Mouse (Mus musculus) neural tube, embryonic 15.5 days (tissue): ENCODE data around the gene Wwox. TPM values are rescaled to one million over a fixed set of nuclear protein-coding genes. Genes with fewer than 3 reads are reported as not detected.

ENCODE experiments used
- ATAC-seq: fragments of 200-750 bp; cut with Nextera tagmentation; 2 replicates; pipeline ENCODE4 v1.8.0; 2017; ENCODE audit warnings: mild to moderate bottlenecking, moderate TSS enrichment, moderate library complexity; ENCODE audit not compliant: low FRiP score
- H3K27ac ChIP-seq: fragments of 300-500 bp; sonication (generic); replicated peaks from 2 replicates; pipeline ENCODE4 v1.5.1; 2015; ENCODE audit warnings: mild to moderate bottlenecking, inconsistent platforms
- H3K27me3 ChIP-seq: fragments of 300-500 bp; sonication (generic); replicated peaks from 2 replicates; pipeline ENCODE4 v1.6.1; 2015; ENCODE audit warnings: inconsistent platforms
- H3K36me3 ChIP-seq: fragments of 300-500 bp; sonication (generic); 2 replicates; pipeline ENCODE4 v1.6.1; 2015; ENCODE audit warnings: inconsistent platforms
- H3K4me1 ChIP-seq: fragments of 300-500 bp; sonication (generic); 2 replicates; pipeline ENCODE4 v1.6.1; 2015; ENCODE audit warnings: inconsistent platforms
- H3K4me2 ChIP-seq: fragments of 300-500 bp; sonication (generic); 2 replicates; pipeline ENCODE4 v1.6.1; 2015; ENCODE audit warnings: inconsistent platforms, mild to moderate bottlenecking, moderate library complexity
- H3K4me3 ChIP-seq: fragments of 300-500 bp; sonication (generic); replicated peaks from 2 replicates; pipeline ENCODE4 v1.5.1; 2015; ENCODE audit warnings: mild to moderate bottlenecking, inconsistent platforms
- H3K9ac ChIP-seq: fragments of 300-500 bp; sonication (generic); replicated peaks from 2 replicates; pipeline ENCODE4 v1.6.1; 2015; ENCODE audit warnings: mild to moderate bottlenecking, inconsistent platforms
- H3K9me3 ChIP-seq: fragments of 300-500 bp; sonication (generic); replicated peaks from 2 replicates; pipeline ENCODE4 v1.6.1; 2016; ENCODE audit warnings: inconsistent platforms
- WGBS: fragments of 180-500 bp; shearing (Covaris S2); methylation state at CpG from one replicate; pipeline ENCODE4 v1.1.7; 2015; ENCODE audit warnings: mixed read lengths; 5-methylcytosine and 5-hydroxymethylcytosine counted together
- polyA plus RNA-seq: library from polyadenylated mRNA; unstranded; fragments of >200 nt; fragmentation: Nextera tagmentation; extraction: Ambion mirVana; gene quantifications from 2 replicates; pipeline ENCODE4 v1.2.1, GENCODE M21; 2015

The Wwox gene
- polyA plus RNA-seq, 1 experiment from 2014 or later: 12.9 TPM

DNA sequence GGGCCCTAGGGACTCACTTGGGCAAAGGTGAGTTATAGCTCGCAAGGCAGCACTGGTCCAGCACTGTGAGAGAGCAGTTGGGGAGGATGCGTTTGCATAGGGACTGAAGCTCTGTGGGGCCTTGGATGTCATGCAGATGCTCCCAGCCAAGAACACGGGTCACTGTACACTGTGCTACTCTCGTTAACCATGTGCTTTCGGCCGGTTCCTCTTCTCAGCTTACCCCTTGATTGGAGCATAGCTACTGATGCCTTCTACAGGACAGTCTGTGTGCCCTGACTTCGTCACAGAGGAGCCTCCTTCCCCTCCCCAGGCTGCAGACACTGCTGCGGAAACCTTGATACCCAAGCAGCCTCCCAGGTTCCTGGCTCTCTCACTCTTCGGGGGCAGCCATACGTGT is 139.8 kb downstream of the Wwox start:
- ATAC-seq: no peak
- no peaks in the 10 kb centered on the region for H3K36me3 ChIP-seq
- WGBS: 76% methylated on average over 10 of the region's 10 CpGs
- no peaks in the 10 kb centered on the region for H3K9me3 ChIP-seq
- no peak overlapping the region for H3K27ac ChIP-seq
- H3K4me1 ChIP-seq: no peaks in the 10 kb centered on the region
- H3K27me3 ChIP-seq: no peaks in the 10 kb centered on the region
- no peak overlapping the region for H3K9ac ChIP-seq
- H3K4me2 ChIP-seq: no peak overlapping the region
- no peak overlapping the region for H3K4me3 ChIP-seq

GRCm38 (mm10) chr8:114580684-114581083 is 141.2 kb downstream of the Wwox start:
- no peaks in the 10 kb centered on the region for H3K9me3 ChIP-seq
- no peak for ATAC-seq
- no peak overlapping the region for H3K9ac ChIP-seq
- H3K4me1 ChIP-seq: no peaks in the 10 kb centered on the region
- H3K4me3 ChIP-seq: no peak overlapping the region
- no peaks in the 10 kb centered on the region for H3K36me3 ChIP-seq
- H3K4me2 ChIP-seq: no peak overlapping the region
- no peak overlapping the region for H3K27ac ChIP-seq
- no peaks in the 10 kb centered on the region for H3K27me3 ChIP-seq
- WGBS: 59% methylated on average over 1 of the region's 1 CpGs

DNA sequence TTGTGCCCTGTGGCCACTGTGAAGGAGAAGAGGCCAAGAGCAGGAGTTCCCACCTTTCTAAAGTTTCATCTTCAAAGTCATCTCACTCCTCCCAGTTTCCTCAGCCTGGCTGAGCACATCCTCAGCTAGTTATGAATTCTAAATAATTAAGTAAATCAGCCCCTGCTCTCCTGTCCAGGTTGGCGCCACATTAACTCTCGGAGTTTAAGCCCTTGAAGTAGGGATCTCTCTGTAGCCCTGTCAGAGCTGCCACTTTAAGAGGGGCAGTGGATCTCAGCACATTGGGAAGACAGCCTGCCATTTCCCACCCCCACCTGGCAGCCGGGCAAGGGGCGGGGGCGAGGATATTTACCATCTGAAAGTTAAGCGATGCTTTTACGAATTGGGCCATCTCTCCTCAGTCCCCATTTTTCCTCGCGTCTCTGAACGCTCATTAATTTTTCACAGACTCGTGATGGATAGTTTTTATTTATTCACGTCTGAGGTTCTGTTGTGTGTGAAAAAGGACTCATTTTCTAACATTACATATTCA is 150.9 kb downstream of the Wwox start:
- 0 out of 2 replicates have a peak overlapping the region, but pooled peaks have one; percentile 28 for H3K27ac ChIP-seq
- no peak overlapping the region for H3K4me2 ChIP-seq
- H3K36me3 ChIP-seq: no peaks in the 10 kb centered on the region
- no peak for ATAC-seq
- no peak overlapping the region for H3K9ac ChIP-seq
- 41% methylated on average over 12 of the region's 12 CpGs for WGBS
- H3K4me1 ChIP-seq: peaks cover 41% of the 10 kb centered on the region
- H3K4me3 ChIP-seq: no peak overlapping the region
- no peaks in the 10 kb centered on the region for H3K9me3 ChIP-seq
- 0 out of 2 replicates have a peak, but pooled peaks cover 8% of the 10 kb centered on the region for H3K27me3 ChIP-seq

DNA sequence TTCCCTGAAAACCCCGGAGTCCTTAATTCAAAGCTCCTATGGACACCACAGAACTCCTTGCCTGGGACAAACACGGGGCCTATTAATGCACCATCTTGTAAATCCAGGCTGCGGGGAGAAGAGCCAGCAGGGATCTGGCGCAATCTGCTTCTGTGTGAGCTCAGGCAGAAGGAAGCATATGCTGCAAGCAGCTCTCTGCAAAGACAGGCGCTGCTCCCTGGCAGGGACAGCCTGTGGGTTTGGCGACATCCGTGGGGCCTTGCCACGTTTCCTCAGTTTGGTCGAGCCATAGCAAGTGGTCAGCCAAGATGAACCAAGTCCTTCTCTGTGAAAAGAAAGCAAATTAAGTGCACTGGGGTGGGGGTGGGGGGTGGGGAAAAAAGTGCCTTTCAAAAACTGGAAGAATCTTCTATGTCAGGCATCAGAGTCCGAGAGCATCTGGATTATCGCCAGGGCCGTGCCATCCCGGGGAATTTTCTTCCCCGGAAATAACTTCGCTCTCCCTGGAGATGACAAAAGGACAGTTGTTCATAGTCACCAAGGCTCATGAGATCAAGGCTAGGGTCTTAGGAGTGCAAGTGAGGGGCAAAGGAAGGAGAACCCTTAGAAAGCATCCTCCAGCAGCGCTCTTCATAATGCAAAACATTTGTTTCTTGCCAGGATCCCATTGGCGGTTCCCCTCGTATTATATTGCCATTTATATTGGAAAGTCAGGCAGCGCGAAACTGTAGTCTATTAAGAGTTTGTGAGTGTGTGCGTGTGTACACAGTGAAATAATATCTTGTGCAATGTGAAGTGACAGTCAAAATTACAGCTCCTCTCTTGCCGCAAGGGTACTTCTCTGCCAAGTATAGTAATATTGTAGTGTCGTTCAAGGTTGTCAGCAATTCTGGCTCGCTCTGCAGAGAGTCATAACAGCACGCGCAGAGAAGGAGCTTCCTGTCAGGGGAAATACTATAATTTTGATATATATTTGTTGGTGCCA is 152.1 kb downstream of the Wwox start:
- no peak overlapping the region for H3K4me3 ChIP-seq
- peaks cover 43% of the 10 kb centered on the region for H3K4me1 ChIP-seq
- WGBS: 12% methylated on average over 26 of the region's 26 CpGs
- no peaks in the 10 kb centered on the region for H3K9me3 ChIP-seq
- ATAC-seq: peak; percentile 65
- H3K9ac ChIP-seq: no peak overlapping the region
- 0 out of 2 replicates have a peak, but pooled peaks cover 10% of the 10 kb centered on the region for H3K27me3 ChIP-seq
- H3K27ac ChIP-seq: peak overlapping the region; percentile 72
- no peaks in the 10 kb centered on the region for H3K36me3 ChIP-seq
- H3K4me2 ChIP-seq: peak overlapping the region; percentile 43

DNA sequence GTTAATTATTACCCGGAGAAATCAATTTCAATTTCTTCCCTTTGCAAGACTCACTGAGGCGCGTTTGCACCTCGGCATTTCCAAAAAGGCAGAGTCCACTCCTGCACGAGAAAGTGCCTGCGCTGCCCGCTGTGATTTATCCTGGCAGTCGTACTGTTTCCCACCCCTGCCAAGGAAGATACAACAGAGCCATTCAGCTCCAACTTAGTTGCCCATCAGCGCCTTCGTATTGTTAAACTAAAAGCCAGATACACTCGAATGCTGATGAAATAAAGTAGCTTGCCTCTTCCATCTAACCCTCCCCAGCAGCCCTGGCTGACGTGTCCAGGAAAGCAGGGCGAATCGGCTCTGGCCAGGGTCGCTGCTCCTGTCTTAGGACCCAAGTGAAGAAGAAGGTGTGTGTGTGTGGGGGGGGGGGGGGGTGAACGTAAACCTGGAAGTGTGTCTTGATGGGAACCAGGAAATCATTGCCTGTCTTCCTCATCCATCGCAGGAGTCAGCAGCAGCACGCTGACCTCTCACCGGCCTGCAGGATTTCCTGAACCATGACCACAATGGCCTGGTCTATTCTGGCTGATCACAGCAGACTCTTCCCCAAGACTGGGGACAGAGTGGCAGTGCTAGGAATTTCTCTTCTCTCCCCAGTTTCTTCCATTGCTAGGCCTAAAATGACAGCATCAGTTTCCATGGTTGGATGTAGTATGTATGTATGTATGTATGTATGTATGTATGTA is 154.1 kb downstream of the Wwox start:
- no peaks in the 10 kb centered on the region for H3K36me3 ChIP-seq
- peak overlapping the region; percentile 35 for H3K4me2 ChIP-seq
- H3K9me3 ChIP-seq: no peaks in the 10 kb centered on the region
- ATAC-seq: no peak; the same call in 1 of the 2 replicates
- H3K4me3 ChIP-seq: no peak overlapping the region
- no peak overlapping the region; the same call in 1 of the 2 replicates for H3K27ac ChIP-seq
- peaks cover 53% of the 10 kb centered on the region for H3K4me1 ChIP-seq
- WGBS: 15% methylated on average over 19 of the region's 19 CpGs
- no peak overlapping the region for H3K9ac ChIP-seq
- H3K27me3 ChIP-seq: 0 out of 2 replicates have a peak, but pooled peaks cover 7% of the 10 kb centered on the region

DNA sequence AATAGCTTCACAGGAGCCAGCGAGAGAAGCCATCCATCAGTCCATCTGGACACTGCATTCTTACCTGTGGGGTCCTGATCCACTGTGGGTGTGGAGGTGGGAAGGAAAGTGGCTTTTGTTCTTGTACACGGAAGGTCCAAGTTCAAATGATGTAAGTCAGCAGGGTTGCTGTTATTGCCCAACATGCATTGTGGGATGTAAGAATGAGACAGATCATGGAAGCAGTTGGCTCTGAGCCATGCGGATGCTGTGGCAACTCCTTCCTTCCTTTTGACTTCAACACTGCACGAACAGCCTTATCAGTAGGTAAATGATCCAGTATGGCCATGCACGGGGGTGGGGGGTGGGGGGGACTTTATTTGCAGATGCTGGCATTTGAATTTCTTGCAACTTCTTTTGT is 155.4 kb downstream of the Wwox start:
- ATAC-seq: no peak
- Histone ChIP-seq H3K27me3 (0 out of 2 replicates have a peak, but pooled peaks cover 10% of the 10 kb centered on the region), H3K27ac (no peak overlapping the region), H3K36me3 (no peaks in the 10 kb centered on the region), H3K4me3 (no peak overlapping the region), H3K4me1 (peaks cover 59% of the 10 kb centered on the region), H3K9me3 (no peaks in the 10 kb centered on the region), H3K4me2 (no peak overlapping the region), H3K9ac (no peak overlapping the region)
- 70% methylated on average over 5 of the region's 5 CpGs for WGBS

- WGBS: 16% methylated on average over 10 of the region's 10 CpGs
- 0 out of 2 replicates have a peak, but pooled peaks cover 13% of the 10 kb centered on the region for H3K27me3 ChIP-seq
- no peak overlapping the region for H3K4me2 ChIP-seq
- H3K9ac ChIP-seq: no peak overlapping the region
- no peak overlapping the region for H3K27ac ChIP-seq
- ATAC-seq: no peak
- peaks cover 35% of the 10 kb centered on the region for H3K4me1 ChIP-seq
- no peaks in the 10 kb centered on the region for H3K36me3 ChIP-seq
- no peaks in the 10 kb centered on the region for H3K9me3 ChIP-seq
- H3K4me3 ChIP-seq: no peak overlapping the region
These were observed 160.1 kb downstream of the Wwox start for GRCm38 (mm10) chr8:114599555-114599954.

DNA sequence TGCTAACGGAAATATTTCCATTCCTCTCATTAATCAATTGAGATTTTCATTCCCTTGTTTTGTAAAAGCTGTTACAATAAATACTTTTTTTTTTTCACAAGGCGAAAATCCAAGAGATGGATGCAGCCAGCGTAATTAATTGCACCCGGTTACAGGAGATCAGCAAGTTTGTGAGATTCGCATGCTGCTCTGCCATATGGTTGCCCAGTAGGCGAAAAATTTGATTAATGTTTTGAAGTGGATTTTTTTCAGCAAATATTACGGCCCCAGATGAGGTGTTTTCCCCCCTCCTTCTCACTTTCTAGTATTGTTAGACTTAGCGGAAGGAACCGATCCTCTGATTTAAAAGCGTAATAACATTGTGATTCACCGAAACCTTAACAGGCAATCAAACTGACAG is 160.7 kb downstream of the Wwox start:
- no peak overlapping the region for H3K9ac ChIP-seq
- 0 out of 2 replicates have a peak, but pooled peaks cover 13% of the 10 kb centered on the region for H3K27me3 ChIP-seq
- ATAC-seq: no peak
- no peak overlapping the region for H3K4me3 ChIP-seq
- H3K36me3 ChIP-seq: no peaks in the 10 kb centered on the region
- H3K9me3 ChIP-seq: no peaks in the 10 kb centered on the region
- 31% methylated on average over 11 of the region's 11 CpGs for WGBS
- peaks cover 34% of the 10 kb centered on the region for H3K4me1 ChIP-seq
- H3K4me2 ChIP-seq: no peak overlapping the region
- no peak overlapping the region for H3K27ac ChIP-seq

- H3K27me3 ChIP-seq: 0 out of 2 replicates have a peak, but pooled peaks cover 9% of the 10 kb centered on the region
- no peak for ATAC-seq
- H3K36me3 ChIP-seq: no peaks in the 10 kb centered on the region
- H3K9me3 ChIP-seq: no peaks in the 10 kb centered on the region
- no peak overlapping the region for H3K4me3 ChIP-seq
- no peak overlapping the region for H3K9ac ChIP-seq
- H3K27ac ChIP-seq: no peak overlapping the region
- H3K4me1 ChIP-seq: peaks cover 24% of the 10 kb centered on the region
- H3K4me2 ChIP-seq: no peak overlapping the region
- 12% methylated on average over 3 of the region's 4 CpGs for WGBS
These were observed 163.6 kb downstream of the Wwox start for GRCm38 (mm10) chr8:114603046-114603445.

GRCm38 (mm10) chr8:114603561-114603960 is 164.1 kb downstream of the Wwox start:
- Histone ChIP-seq H3K9me3 (no peaks in the 10 kb centered on the region), H3K9ac (no peak overlapping the region), H3K36me3 (no peaks in the 10 kb centered on the region), H3K4me2 (no peak overlapping the region), H3K4me1 (peaks cover 21% of the 10 kb centered on the region), H3K27ac (no peak overlapping the region), H3K4me3 (no peak overlapping the region), H3K27me3 (0 out of 2 replicates have a peak, but pooled peaks cover 6% of the 10 kb centered on the region)
- no peak for ATAC-seq
- 26% methylated on average over 6 of the region's 6 CpGs for WGBS

DNA sequence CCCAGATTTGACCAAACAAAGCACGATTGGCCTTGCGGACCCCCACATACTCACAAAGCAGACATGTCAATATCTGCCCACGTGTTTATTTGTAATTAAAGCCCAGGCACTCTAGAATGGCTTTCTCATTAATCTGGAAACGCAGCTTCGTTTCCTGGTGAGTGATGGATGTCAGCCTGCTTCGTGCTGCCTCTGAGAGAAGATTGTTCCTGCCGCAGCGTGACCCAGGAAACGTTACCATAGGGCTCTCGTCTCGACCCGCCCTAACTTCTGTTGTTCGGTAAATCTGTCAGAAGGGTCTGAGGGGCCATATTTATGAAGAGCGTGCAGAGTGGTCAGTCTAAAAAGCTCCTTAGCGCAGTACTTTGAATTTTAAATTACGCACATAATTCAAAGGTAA is 164.9 kb downstream of the Wwox start:
- ATAC-seq: no peak
- Histone ChIP-seq H3K27me3 (0 out of 2 replicates have a peak, but pooled peaks cover 6% of the 10 kb centered on the region), H3K9me3 (no peaks in the 10 kb centered on the region), H3K4me3 (no peak overlapping the region), H3K9ac (no peak overlapping the region), H3K4me1 (peaks cover 20% of the 10 kb centered on the region), H3K27ac (no peak overlapping the region), H3K36me3 (no peaks in the 10 kb centered on the region), H3K4me2 (peak overlapping the region; percentile 26)
- 8% methylated on average over 16 of the region's 16 CpGs for WGBS
